Mouse (Mus musculus) stomach, embryonic 14.5 days (tissue): ENCODE data around the gene Atg10. TPM values are rescaled to one million over a fixed set of nuclear protein-coding genes. Genes with fewer than 3 reads are reported as not detected.

ENCODE experiments used
- ATAC-seq: fragments of 200-750 bp; cut with Nextera tagmentation; 2 replicates; pipeline ENCODE4 v1.8.0; 2017; ENCODE audit warnings: low read depth, moderate TSS enrichment; ENCODE audit not compliant: insufficient number of reproducible peaks, insufficient read depth, low FRiP score
- H3K27ac ChIP-seq: fragments of 300-500 bp; sonication (generic); 2 replicates; pipeline ENCODE4 v1.5.1; 2014; ENCODE audit warnings: mild to moderate bottlenecking, low read length, moderate library complexity, mixed read lengths
- H3K27me3 ChIP-seq: fragments of 300-500 bp; sonication (generic); 2 replicates; pipeline ENCODE4 v1.6.1; 2014; ENCODE audit warnings: low read length, control low read depth, mixed read lengths; ENCODE audit not compliant: control insufficient read depth, insufficient read depth
- H3K36me3 ChIP-seq: fragments of 300-500 bp; sonication (generic); 2 replicates; pipeline ENCODE4 v1.6.1; 2014; ENCODE audit warnings: mild to moderate bottlenecking, control low read depth, low read length, moderate library complexity, mixed read lengths; ENCODE audit not compliant: control insufficient read depth, insufficient read depth
- H3K4me1 ChIP-seq: fragments of 300-500 bp; sonication (generic); 2 replicates; pipeline ENCODE4 v1.6.1; 2014; ENCODE audit warnings: low read length, control low read depth, mixed read lengths; ENCODE audit not compliant: control insufficient read depth, insufficient read depth
- H3K4me2 ChIP-seq: fragments of 300-500 bp; sonication (generic); replicated peaks from 2 replicates; pipeline ENCODE4 v1.6.1; 2014; ENCODE audit warnings: low read depth, low read length, control low read depth
- H3K4me3 ChIP-seq: fragments of 300-500 bp; sonication (generic); 2 replicates; pipeline ENCODE4 v1.5.1; 2014; ENCODE audit warnings: low read depth, low read length, control low read depth
- H3K9ac ChIP-seq: fragments of 300-500 bp; sonication (generic); replicated peaks from 2 replicates; pipeline ENCODE4 v1.6.1; 2014; ENCODE audit warnings: low read depth, mild to moderate bottlenecking, control low read depth, low read length, moderate library complexity, mixed read lengths
- H3K9me3 ChIP-seq: fragments of 300-500 bp; sonication (generic); 2 replicates; pipeline ENCODE4 v1.6.1; 2016; ENCODE audit warnings: low read depth, low read length, control low read depth; ENCODE audit not compliant: control insufficient read depth
- WGBS: fragments of 180-500 bp; shearing (Covaris S2); extraction: QIAGEN DNeasy Blood & Tissue Kit; methylation state at CpG from one replicate; pipeline ENCODE4 v1.1.7; 2014; 5-methylcytosine and 5-hydroxymethylcytosine counted together
- polyA plus RNA-seq: library from polyadenylated mRNA; unstranded; fragments of >200 nt; fragmentation: Nextera tagmentation; extraction: Ambion mirVana; gene quantifications from 2 replicates; pipeline ENCODE4 v1.2.1, GENCODE M21; 2014

Atg10 gene
- polyA plus RNA-seq, 1 experiment from 2014 or later: 15.0 TPM

GRCm38 (mm10) chr13:90913675-90914192 is 310.0 kb downstream of the Atg10 start:
- H3K36me3 ChIP-seq: no peaks in the 10 kb centered on the region
- no peak for ATAC-seq
- no peak overlapping the region for H3K9ac ChIP-seq
- WGBS: 59% methylated on average over 7 of the region's 7 CpGs
- no peak overlapping the region for H3K4me3 ChIP-seq
- no peaks in the 10 kb centered on the region for H3K9me3 ChIP-seq
- H3K4me1 ChIP-seq: no peaks in the 10 kb centered on the region
- no peaks in the 10 kb centered on the region for H3K27me3 ChIP-seq
- no peak overlapping the region for H3K27ac ChIP-seq
- H3K4me2 ChIP-seq: no peak overlapping the region

GRCm38 (mm10) chr13:90912760-90913674 is 310.8 kb downstream of the Atg10 start:
- H3K36me3 ChIP-seq: no peaks in the 10 kb centered on the region
- H3K9me3 ChIP-seq: no peaks in the 10 kb centered on the region
- no peaks in the 10 kb centered on the region for H3K4me1 ChIP-seq
- H3K27me3 ChIP-seq: no peaks in the 10 kb centered on the region
- no peak overlapping the region for H3K27ac ChIP-seq
- ATAC-seq: no peak
- no peak overlapping the region for H3K4me3 ChIP-seq
- H3K4me2 ChIP-seq: no peak overlapping the region
- H3K9ac ChIP-seq: no peak overlapping the region
- WGBS: 82% methylated on average over 17 of the region's 17 CpGs

DNA sequence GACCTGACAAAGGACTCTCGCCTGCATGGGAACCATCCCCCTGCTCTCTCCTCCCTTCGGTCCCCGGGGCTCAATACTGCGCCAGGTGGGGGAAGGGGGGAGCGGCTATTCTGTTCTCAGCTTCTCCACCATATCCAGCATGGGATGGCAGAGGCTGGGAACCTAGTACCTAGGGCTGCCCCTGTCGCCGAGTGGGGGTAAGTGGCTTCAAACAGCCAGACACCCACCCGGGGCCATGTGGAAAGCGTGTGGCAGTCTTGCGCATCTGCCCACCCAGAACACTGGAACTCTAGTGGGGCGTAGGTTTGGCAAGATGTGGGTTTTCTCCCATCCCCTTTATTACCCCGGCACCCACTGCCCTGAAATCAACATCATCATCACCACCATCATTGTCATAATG is 316.4 kb downstream of the Atg10 start:
- no peak overlapping the region for H3K9ac ChIP-seq
- ATAC-seq: no peak
- 94% methylated on average over 12 of the region's 12 CpGs for WGBS
- H3K36me3 ChIP-seq: no peaks in the 10 kb centered on the region
- H3K27me3 ChIP-seq: no peaks in the 10 kb centered on the region
- no peaks in the 10 kb centered on the region for H3K4me1 ChIP-seq
- H3K4me3 ChIP-seq: no peak overlapping the region
- H3K27ac ChIP-seq: no peak overlapping the region
- no peak overlapping the region for H3K4me2 ChIP-seq
- no peaks in the 10 kb centered on the region for H3K9me3 ChIP-seq

DNA sequence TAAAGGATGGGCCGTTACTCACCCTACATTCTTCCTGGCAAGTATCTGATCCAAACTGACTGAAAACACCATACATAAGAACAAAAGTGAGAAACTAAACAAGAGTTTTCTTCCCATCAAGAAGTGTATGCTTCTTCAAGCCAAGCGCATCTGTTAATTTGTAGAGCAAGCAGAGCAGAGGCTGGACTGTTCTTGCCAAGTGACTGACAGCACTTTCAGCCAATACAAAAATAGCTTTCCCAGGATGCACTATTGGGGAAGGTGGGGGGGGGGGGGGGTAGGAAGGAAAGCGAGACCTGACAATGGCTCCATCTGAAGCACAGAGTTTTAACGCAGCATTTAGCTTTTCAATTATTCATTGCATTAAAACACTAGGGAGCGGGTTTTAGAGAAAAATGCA is 318.6 kb downstream of the Atg10 start, which contains the start of gene Atp6ap1l:
Atp6ap1l (minus strand) TSS at position 180 of the 400 bp plus-strand sequence.
- no peaks in the 10 kb centered on the region for H3K4me1 ChIP-seq
- no peak within 1 kb of the TSS for H3K4me2 ChIP-seq
- no peaks in the 10 kb centered on the region for H3K36me3 ChIP-seq
- no peak within 1 kb of the TSS for H3K27ac ChIP-seq
- WGBS: 86% methylated on average over 5 of the region's 5 CpGs
- H3K9ac ChIP-seq: no peak within 1 kb of the TSS
- no peaks in the 10 kb centered on the region for H3K9me3 ChIP-seq
- H3K27me3 ChIP-seq: no peaks in the 10 kb centered on the region
- ATAC-seq: no peak
- no peak within 1 kb of the TSS for H3K4me3 ChIP-seq

- no peak for ATAC-seq
- no peak overlapping the region for H3K9ac ChIP-seq
- no peak overlapping the region for H3K27ac ChIP-seq
- H3K4me2 ChIP-seq: no peak overlapping the region
- H3K27me3 ChIP-seq: no peaks in the 10 kb centered on the region
- 94% methylated on average over 12 of the region's 12 CpGs for WGBS
- H3K4me1 ChIP-seq: no peaks in the 10 kb centered on the region
- no peak overlapping the region for H3K4me3 ChIP-seq
- no peaks in the 10 kb centered on the region for H3K36me3 ChIP-seq
- H3K9me3 ChIP-seq: no peaks in the 10 kb centered on the region
Measured at GRCm38 (mm10) chr13:90896821-90897220, 326.9 kb downstream of the Atg10 start.

DNA sequence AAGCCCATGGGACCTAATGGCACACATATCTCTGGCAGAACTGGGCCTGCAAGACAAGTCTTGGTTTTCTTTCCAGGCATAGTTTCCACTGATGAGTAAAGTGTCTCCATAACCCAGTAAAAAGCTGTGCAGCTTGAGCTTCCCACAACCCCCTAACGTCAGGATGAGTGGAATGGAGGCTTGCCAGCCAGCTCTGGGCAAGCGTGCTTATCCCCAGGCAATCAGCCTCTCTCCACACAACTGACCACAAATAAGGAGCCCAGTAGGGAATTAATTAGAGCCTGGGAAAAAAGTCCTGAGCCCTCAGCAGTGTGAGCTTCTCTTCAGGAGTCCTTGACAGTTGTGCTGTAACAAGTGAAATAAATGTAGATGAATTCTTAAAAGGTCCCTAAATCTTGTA is 327.7 kb downstream of the Atg10 start:
- no peaks in the 10 kb centered on the region for H3K4me1 ChIP-seq
- H3K27ac ChIP-seq: no peak overlapping the region
- no peaks in the 10 kb centered on the region for H3K9me3 ChIP-seq
- WGBS: 57% methylated on average over 2 of the region's 2 CpGs
- H3K4me2 ChIP-seq: no peak overlapping the region
- no peaks in the 10 kb centered on the region for H3K36me3 ChIP-seq
- H3K27me3 ChIP-seq: no peaks in the 10 kb centered on the region
- ATAC-seq: no peak
- H3K9ac ChIP-seq: no peak overlapping the region
- H3K4me3 ChIP-seq: no peak overlapping the region

GRCm38 (mm10) chr13:90894819-90895218 is 328.9 kb downstream of the Atg10 start:
- no peak overlapping the region for H3K4me3 ChIP-seq
- no peaks in the 10 kb centered on the region for H3K9me3 ChIP-seq
- H3K4me2 ChIP-seq: no peak overlapping the region
- no peaks in the 10 kb centered on the region for H3K27me3 ChIP-seq
- no peak overlapping the region for H3K27ac ChIP-seq
- 91% methylated on average over 4 of the region's 4 CpGs for WGBS
- no peaks in the 10 kb centered on the region for H3K36me3 ChIP-seq
- ATAC-seq: no peak
- H3K4me1 ChIP-seq: no peaks in the 10 kb centered on the region
- no peak overlapping the region for H3K9ac ChIP-seq

GRCm38 (mm10) chr13:90890111-90890510 is 333.7 kb downstream of the Atg10 start:
- ATAC-seq: no peak
- Histone ChIP-seq H3K27ac (no peak overlapping the region), H3K9ac (no peak overlapping the region), H3K4me3 (no peak overlapping the region), H3K36me3 (no peaks in the 10 kb centered on the region), H3K4me2 (no peak overlapping the region), H3K9me3 (no peaks in the 10 kb centered on the region), H3K27me3 (no peaks in the 10 kb centered on the region), H3K4me1 (peaks cover 5% of the 10 kb centered on the region; the same call in 1 of the 2 replicates)
- WGBS: 81% methylated on average over 5 of the region's 5 CpGs
